ENCODE assay signal across 7 mouse cellular contexts in genomic region chr2:27280920-27281611, GRCm38 (mm10). TPM values are rescaled to one million over a fixed set of nuclear protein-coding genes. Genes with fewer than 3 reads are reported as not detected.
DNase-seq lines count a peak whose midpoint lies in the region; ATAC-seq lines count a peak whose summit lies in the region.

No protein-coding gene starts in this region.

- no peak overlapping the region for H3K4me2 ChIP-seq in forebrain, embryonic 15.5 days (replicated peaks)

- H3K36me3 ChIP-seq in forebrain, embryonic 15.5 days: peaks cover 13% of the 10 kb centered on the region

- H3K27me3 ChIP-seq in forebrain, embryonic 15.5 days: no peaks in the 10 kb centered on the region

- DNase-seq in MN1 (ENCODE audit: low spot score): peak; percentile 63
- peak; percentile 20 for DNase-seq in c-Kit-negative CD71-positive TER-119-positive erythroid progenitor cells, embryonic 14.5 days (ENCODE audit: low read depth, low spot score)
- DNase-seq in layer of hippocampus, postnatal 10 days (ENCODE audit: low spot score in 2 of 2): peak; percentile 83 to 84
- peak; percentile 83 for DNase-seq in right cerebral cortex, postnatal 4 days

- no peak overlapping the region for H3K27ac ChIP-seq in forebrain, embryonic 15.5 days (replicated peaks)

- H3K9ac ChIP-seq in forebrain, embryonic 15.5 days (replicated peaks): no peak overlapping the region

- H3K9me3 ChIP-seq in forebrain, embryonic 15.5 days: no peaks in the 10 kb centered on the region

- ATAC-seq in forebrain, embryonic 15.5 days (replicated peaks): peak; percentile 73
- peak; percentile 64 to 76; a peak in 2 of 4 replicates for ATAC-seq in hematopoietic stem cell, adult 5-6 weeks (replicated peaks in 1 of 2; ENCODE audit: insufficient read depth in 1 of 2, low FRiP score in 2 of 2, low TSS enrichment in 1 of 2, low read depth in 1 of 2, poor library complexity in 2 of 2, severe bottlenecking in 2 of 2)
- ATAC-seq in megakaryocyte-erythroid progenitor cell, adult 5-6 weeks (replicated peaks; ENCODE audit: low FRiP score, low TSS enrichment, poor library complexity, severe bottlenecking): peak; percentile 65; the same call in 1 of the 2 replicates

- no peak overlapping the region for H3K4me3 ChIP-seq in forebrain, embryonic 15.5 days

- H3K4me1 ChIP-seq in forebrain, embryonic 15.5 days: no peaks in the 10 kb centered on the region

- WGBS in forebrain, embryonic 15.5 days: 68% methylated on average over 13 of the region's 13 CpGs

RNA-seq across cellular contexts. Expression of gene Sardh, which starts 32.9 kb away (rescaled TPM):
- 3.6 and 4.5 TPM in 2 replicates for polyA plus RNA-seq in forebrain, embryonic 15.5 days (2015; fragmentation: Nextera tagmentation; extraction: Ambion mirVana)
- total RNA-seq in hematopoietic stem cell, adult 5-6 weeks (2017): not detected in 2 replicates
- total RNA-seq in layer of hippocampus, postnatal 10 days (2021): 10 to 100 TPM; 10.0 to 11.2 TPM
- not detected in 2 replicates for total RNA-seq in megakaryocyte-erythroid progenitor cell, adult 5-6 weeks (2014; fragmentation: Nextera tagmentation)
- total RNA-seq in megakaryocyte-erythroid progenitor cell, adult 5-6 weeks (2017): not detected in 2 replicates

Comparison
In these comparisons a context has a peak if more than half of its experiments do, and no peak if none do; other contexts are left out.
1. DNase-seq: peak in every context shown above with its lines; median percentile 84 in layer of hippocampus, postnatal 10 days; 83 in right cerebral cortex, postnatal 4 days; 63 in MN1; 20 in c-Kit-negative CD71-positive TER-119-positive erythroid progenitor cells, embryonic 14.5 days.
2. RNA of gene Sardh, which starts 32.9 kb away (total RNA-seq): 10.0 to 11.2 TPM in layer of hippocampus, postnatal 10 days; not detected in hematopoietic stem cell, adult 5-6 weeks and not detected in megakaryocyte-erythroid progenitor cell, adult 5-6 weeks; every median in the first group is over 10 times any median in the second.
3. Peak in every context shown above with its lines, with median percentiles within 50 percentile points of each other: ATAC-seq.